Mouse (Mus musculus) left cerebral cortex, postnatal 4 days (tissue): ENCODE measurements around the gene Ctr9. TPM values are rescaled to one million over a fixed set of nuclear protein-coding genes. Genes with fewer than 3 reads are reported as not detected.
A peak's percentile ranks its signal among the peaks of the same experiment; 100 is the strongest.

ENCODE experiments used
- DNase-seq: peaks from one replicate; pipeline ENCODE4 v3.0.0-alpha.2; 2022
- intact Hi-C: fragments of 180-260 bp; cut with DNase I; formaldehyde crosslinking; loops from one replicate; pipeline ENCODE4 v1.15.1; 2025
- total RNA-seq, 2 experiments: library from RNA; stranded (reverse); gene quantifications; 2 replicates each; pipeline ENCODE4 v1.2.3; 2021

The Ctr9 gene
- total RNA-seq: 10 to 100 TPM; 66.0 to 70.1 TPM

DNA sequence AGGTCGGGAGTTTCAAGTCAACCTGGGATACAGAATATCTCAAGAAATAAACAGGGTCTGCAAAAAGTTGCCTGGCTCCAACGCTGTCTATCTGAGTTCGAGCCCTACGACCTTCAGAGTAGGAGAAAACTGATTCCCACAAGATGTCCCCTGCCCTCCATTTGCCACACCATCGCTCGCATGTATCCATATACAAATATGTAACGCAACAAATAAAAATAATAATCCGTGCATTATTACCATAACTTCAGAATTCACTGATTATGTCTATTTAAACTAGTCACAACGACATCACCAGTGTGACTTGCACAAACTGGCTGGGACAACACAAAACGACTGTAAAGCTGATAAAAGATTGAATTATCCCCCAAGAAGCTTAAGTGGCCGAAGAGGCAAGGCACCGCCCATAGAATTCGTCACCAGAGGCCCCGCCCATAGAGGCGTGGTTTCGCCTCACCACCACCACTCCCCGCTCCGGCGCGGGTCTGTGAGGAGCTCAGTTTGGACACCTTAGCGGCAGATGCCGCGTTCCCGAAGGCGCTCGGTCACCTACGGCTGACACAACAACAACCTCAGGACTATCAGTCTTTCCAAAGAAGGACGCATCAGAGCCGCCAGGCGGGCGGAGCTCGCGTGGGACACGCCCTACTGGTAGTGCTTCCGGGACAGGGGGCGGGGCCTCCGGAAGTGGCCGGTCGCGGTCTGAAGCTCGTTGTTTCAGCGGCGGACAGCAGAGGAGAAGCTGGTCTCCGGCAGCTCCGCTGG lies at the start of gene Ctr9:
TSS of gene Ctr9 (plus strand) at position 671 of the 765 bp plus-strand sequence.
- DNase-seq: peak; percentile 94
- intact Hi-C loops: no loop called here

DNA sequence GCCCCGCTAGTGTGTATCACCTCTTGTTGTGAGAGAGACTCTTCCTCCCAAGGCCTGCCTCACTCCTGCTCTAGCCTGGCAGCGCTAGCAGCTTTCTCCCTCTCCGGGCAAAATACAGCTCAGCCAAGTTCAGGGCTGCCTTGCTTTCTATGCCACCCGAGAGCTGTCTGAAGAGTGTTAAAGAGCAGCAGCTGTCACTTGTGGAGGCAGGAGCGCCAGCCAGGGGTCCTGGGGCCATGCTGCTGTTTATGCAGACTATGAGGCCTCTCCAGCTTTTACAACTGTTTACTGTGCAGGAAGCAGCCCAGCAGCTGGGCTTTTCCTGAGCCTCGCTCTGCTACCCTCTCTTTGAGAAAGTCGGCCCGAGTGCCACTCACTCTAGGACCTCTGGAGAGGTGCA lies 47.7 kb upstream of the Ctr9 start:
- DNase-seq: no peak
- intact Hi-C loops: no loop called here

- DNase-seq: peak; percentile 49
- intact Hi-C loops: no loop called here
Measured at GRCm38 (mm10) chr7:110982053-110982705, 46.6 kb upstream of the Ctr9 start, which contains the start of gene Mrvi1. Gene Mrvi1 (minus strand): TSS chr7:110982461.

DNA sequence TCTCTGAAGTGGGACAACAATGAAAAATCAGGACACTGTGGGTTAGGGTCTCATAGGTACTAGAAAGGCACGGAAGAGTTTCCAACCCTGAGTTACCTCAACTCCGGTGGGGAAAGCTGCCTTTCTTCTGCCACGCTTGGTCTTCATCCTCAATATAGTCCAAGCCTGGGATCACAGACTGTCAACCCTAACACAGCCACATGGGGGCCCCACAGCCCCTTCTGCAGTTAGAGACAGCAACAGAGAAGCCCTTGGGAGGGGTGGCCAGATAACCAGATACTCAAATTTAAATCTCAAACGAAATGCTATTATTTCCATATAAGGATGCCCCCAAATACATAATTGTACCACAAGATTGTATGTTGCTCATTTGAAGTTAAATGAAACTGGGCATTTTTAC lies 46.0 kb upstream of the Ctr9 start:
- intact Hi-C loops: no loop called here
- DNase-seq: peak; percentile 15

DNA sequence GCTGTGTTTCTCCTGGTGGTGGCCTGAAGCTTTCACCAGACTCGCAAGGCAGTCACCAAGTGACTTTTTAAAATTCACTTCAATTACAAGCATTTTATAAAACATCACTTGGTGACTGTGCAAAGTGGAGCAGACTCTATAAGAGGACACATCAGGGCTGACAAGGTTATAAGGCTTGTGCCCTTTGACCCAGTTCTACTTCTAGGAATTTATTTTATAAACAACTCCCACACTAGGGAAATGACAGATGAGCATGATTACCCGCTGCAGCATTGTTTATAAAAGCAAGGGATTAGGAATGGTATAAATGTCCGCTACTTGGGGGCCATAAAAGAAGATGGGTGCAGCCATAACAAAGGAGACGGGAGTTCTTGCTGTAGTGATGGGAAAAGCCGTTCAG lies 45.1 kb upstream of the Ctr9 start:
- intact Hi-C loops: no loop called here
- DNase-seq: no peak

- DNase-seq: no peak
- intact Hi-C loops: no loop called here
Measured at GRCm38 (mm10) chr7:110985581-110986265, 43.0 kb upstream of the Ctr9 start.

GRCm38 (mm10) chr7:110988081-110988480 lies 40.7 kb upstream of the Ctr9 start:
- intact Hi-C loops: no loop called here

GRCm38 (mm10) chr7:110989286-110989879 lies 39.4 kb upstream of the Ctr9 start:
- intact Hi-C loops: no loop called here
- DNase-seq: no peak

More at GRCm38 (mm10) chr7:110988081-110988480, 40.7 kb upstream of the Ctr9 start:
- no peak for DNase-seq

DNA sequence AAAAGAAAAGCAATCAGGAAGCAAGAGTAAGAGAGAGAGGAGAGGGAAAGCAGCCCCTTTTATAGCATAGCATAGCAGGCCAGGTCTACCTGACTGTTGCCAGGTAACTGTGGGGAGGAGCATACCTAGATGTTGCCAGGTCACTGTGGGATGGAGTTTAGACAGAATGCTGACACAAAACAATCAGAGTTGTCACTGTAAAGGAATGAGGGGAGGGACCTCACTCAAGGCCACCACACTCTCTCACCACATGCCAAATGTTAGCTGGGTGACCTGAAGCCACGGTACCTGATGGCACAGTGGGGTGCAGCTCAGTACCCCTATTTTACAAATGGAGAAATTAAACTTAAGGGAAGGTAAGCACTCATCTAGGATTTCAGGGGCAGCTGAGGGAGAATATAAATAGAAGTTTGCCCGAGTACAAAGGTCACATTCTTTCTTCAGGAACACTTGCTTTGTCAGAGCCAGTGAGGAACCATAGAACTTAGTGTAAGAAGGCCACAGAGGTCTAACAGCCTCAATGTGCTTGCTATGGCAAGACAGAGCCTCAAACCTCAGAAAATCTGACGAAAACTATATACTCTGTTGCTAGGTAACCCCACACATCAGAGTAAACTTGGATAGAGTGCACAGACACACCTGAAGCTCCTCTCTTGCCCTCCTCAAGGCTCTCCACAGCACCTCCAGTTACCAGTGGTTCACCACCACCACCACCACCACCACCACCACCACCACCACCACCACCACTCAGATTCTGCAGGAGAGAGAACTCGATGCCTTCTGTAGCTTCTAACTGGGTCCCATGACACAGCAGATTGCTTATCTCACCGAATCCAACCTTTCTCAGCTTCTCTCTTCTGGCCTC lies 38.2 kb upstream of the Ctr9 start:
- no peak for DNase-seq
- intact Hi-C loops: no loop called here

GRCm38 (mm10) chr7:110991221-110991494 lies 37.6 kb upstream of the Ctr9 start:
- intact Hi-C loops: no loop called here
- DNase-seq: no peak

DNA sequence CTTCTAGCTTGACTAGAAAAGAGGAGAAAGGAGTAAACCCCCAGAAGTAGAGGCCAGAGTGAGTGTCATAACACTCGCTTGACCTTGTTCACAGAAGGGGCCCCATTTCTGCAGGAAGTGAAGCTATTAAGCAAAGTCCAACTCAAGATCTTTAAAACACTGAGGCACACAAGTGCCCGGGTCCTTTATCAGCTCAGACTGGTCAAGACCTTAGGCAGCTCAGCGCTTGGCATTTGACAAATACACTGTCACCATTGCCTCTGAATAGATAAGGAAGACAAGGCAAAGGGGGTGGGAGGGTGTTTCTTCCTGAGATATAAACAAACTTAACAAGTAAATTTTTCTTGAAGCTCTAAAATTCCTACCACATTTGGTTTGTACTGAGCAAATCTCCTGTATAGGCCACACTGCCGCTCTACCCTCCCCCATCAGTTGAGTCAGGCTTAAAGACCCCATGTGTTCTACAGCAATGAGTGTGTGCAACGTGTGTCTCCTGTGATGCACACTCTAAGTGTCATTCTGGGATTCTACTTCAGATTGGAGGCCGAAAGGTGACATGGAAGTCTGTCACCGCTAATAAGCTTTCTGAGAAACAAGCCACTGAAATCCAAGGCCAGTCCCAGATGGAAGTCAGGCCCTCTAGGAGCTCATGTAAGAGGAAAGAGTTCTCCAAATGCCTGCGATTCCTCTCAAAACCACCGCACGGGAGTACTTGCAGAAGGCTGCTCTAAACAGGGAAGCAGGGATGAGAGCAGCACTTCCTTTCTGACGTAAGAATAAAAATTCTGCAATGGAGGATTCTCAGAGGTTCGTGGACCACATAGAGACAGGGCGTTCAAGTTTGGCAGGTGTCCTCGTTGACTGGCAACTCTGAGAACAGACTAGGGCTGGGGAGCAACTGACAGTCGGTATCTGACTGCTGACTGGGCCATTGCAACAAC lies 29.6 kb upstream of the Ctr9 start:
- DNase-seq: no peak
- intact Hi-C loops: no loop called here

DNA sequence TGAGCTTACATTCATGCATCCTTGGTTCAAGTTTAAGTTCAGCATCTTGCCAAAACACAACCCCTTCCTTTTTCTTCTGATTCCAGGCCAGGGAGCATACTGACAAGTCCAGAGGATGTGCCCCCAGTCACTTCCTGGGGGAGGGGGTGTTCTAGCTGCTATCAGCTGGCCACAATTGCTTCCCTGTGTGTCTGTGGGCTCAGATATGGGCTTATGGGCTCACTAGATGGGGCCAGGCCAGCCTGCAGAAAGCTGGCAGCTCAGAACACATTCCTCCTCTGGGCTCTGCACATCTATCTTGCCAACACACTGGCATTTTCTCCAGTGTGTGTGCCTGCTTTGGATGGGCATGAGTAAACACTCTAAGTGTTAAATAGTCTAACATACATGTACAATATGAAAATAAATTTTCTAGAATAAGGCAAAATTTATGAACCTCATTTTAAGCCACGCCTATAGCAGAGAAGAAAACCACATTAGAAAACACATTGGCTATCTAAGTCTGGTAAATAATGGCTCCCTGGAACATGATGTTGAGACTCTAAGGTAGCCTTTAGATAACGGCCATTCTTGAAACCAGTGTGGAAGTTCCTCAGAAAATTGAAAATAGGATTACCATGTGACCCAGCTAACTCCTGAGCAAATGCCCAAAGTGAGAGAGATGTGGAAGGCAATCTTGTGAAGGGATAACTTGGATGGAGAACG lies 24.5 kb upstream of the Ctr9 start:
- DNase-seq: no peak
- intact Hi-C loops: no loop called here

GRCm38 (mm10) chr7:111014039-111014605 lies 14.6 kb upstream of the Ctr9 start:
- intact Hi-C loops: loop anchor here (10.0 kb wide), 1 partner anchor 729 kb away; no protein-coding TSS in a partner anchor
- no peak for DNase-seq

- peak; percentile 93 for DNase-seq
- intact Hi-C loops: loop anchor here (5.0 to 10.0 kb wide), 3 partner anchors 198 to 730 kb away; no protein-coding TSS in a partner anchor
Measured at GRCm38 (mm10) chr7:111014893-111015292, 13.9 kb upstream of the Ctr9 start.

- intact Hi-C loops: loop anchor here (5.0 to 10.0 kb wide), 3 partner anchors 198 to 731 kb away; no protein-coding TSS in a partner anchor
- DNase-seq: no peak
Measured at GRCm38 (mm10) chr7:111015731-111016130, 13.0 kb upstream of the Ctr9 start.

DNA sequence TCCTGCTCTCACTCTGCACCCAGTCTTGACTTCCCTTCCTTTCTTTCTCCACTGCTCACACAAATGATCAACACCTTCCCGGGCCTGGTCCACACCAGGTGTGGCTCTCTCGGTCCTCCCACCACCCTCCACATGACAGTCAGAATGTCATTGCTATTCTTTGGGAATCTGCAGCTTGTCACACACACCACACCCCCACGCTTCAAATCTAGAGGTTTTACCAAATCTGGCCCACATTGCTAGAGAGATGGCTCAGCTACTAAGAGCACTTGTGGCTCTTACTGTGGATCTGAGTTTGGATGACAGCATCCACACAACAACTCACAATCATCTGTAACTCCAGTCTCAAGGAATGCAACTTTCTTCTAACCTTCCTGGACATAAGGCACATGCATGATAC lies 11.8 kb upstream of the Ctr9 start:
- DNase-seq: no peak
- intact Hi-C loops: loop anchor here (5.0 to 10.0 kb wide), 3 partner anchors 200 to 732 kb away; no protein-coding TSS in a partner anchor

DNA sequence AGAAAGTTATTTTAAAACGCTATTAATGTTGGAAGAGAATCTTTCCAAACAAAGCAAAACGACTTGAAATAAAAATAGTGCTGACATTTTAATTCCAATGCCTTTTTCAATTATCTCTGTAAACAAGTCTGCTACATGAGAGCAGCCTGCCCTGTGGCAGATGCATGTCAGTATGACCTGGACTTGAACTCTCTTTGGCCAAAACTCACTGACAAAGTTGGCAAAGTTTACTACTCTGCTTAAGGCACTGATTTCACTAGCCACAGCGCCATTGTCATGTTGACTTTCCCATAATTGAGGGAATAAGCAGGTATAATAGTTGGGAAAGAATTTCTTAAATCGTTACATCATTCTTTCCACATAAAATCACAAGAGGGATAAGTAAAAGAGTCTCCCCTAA lies 7.9 kb upstream of the Ctr9 start:
- DNase-seq: no peak
- intact Hi-C loops: no loop called here

DNA sequence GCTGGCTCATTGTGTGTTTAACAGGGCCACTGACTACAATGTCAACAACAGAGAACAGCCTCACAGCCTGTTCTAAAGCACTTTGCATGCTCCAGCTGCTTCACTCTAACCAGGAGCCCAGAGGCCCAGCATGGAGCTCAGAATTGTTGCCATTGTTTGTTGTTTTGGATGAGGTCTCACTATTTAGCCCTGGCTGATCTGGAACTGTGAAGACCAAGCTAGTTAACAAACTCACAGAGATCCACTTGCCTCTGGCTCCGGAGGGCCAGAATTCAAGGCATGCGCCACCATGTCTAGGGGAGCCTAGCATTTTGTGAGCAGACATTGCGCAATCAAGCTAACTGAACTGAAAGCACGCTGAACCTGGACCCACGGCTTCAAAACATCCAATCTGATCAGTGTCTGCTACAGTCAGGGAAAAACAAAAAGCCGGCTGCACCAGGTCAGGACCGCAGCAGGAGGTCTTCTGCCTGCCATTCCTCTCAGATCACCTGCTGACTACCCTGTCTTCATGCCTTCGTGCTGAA lies 4.6 kb upstream of the Ctr9 start:
- intact Hi-C loops: no loop called here
- no peak for DNase-seq
